Mouse (Mus musculus): ENCODE data around the gene Ace3. TPM values are rescaled to one million over a fixed set of nuclear protein-coding genes. Genes with fewer than 3 reads are reported as not detected.

Ace3 gene
- polyA plus RNA-seq, 1 experiment from 2014 or later = not detected

- Histone ChIP-seq H3K27ac (replicated peaks; ENCODE audit: low read depth, low read length) (no peak overlapping the region), H3K4me1 (ENCODE audit: control insufficient read depth, insufficient read depth, low read length) (no peaks in the 10 kb centered on the region), H3K9ac (ENCODE audit: low read length) (no peak overlapping the region), H3K36me3 (ENCODE audit: control insufficient read depth, insufficient read depth, low read length) (no peaks in the 10 kb centered on the region), H3K27me3 (ENCODE audit: control insufficient read depth, insufficient read depth, low read length) (no peaks in the 10 kb centered on the region), H3K4me3 (ENCODE audit: low read depth, low read length) (no peak overlapping the region), H3K9me3 (ENCODE audit: control insufficient read depth, low read length) (no peaks in the 10 kb centered on the region), H3K4me2 (ENCODE audit: low read depth, severe bottlenecking) (no peak overlapping the region)
- ATAC-seq (ENCODE audit: insufficient number of reproducible peaks, low FRiP score, low TSS enrichment, low read depth) = no peak
- 79% methylated on average over 6 of the region's 6 CpGs for WGBS
- no peak for DNase-seq (ENCODE audit: low spot score)
Measured at GRCm38 (mm10) chr11:105953402-105953801, 41.1 kb upstream of the Ace3 start.

DNA sequence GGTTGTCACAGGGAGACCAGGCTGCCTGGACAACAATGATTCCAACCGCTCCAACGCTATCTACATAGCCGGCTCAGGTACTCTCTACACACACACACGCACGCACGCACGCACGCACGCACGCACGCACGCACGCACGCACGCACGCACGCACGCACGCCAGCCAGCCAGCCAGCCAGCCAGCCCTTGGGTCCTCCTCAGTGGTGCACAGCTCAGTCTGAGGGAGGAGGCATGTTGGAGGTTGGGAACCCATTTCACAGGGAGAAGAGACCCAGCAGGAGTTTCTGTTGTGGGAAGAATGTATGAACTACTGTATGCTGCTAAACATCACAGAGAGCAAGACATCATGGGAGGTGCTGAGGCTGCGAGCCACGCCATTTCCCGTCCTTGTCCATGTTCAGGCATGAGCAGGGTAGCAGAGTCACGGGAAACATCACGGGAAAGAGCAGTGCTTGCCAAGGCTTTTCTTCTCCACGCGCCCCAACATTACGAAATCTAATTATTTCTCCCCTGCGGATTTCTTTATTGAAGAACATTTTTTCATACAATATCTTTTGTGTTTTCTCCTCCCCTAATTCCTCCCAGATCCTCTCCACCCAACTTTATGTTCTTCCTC, 38.6 kb upstream of the Ace3 start:
- H3K9ac ChIP-seq (ENCODE audit: low read length) = no peak overlapping the region
- no peak overlapping the region for H3K27ac ChIP-seq (replicated peaks; ENCODE audit: low read depth, low read length)
- H3K4me3 ChIP-seq (ENCODE audit: low read depth, low read length) = no peak overlapping the region
- H3K4me2 ChIP-seq (ENCODE audit: low read depth, severe bottlenecking) = no peak overlapping the region
- no peaks in the 10 kb centered on the region for H3K36me3 ChIP-seq (ENCODE audit: control insufficient read depth, insufficient read depth, low read length)
- 92% methylated on average over 28 of the region's 28 CpGs for WGBS
- H3K27me3 ChIP-seq (ENCODE audit: control insufficient read depth, insufficient read depth, low read length) = no peaks in the 10 kb centered on the region
- no peaks in the 10 kb centered on the region for H3K4me1 ChIP-seq (ENCODE audit: control insufficient read depth, insufficient read depth, low read length)
- ATAC-seq (ENCODE audit: insufficient number of reproducible peaks, low FRiP score, low TSS enrichment, low read depth) (no peak), DNase-seq (ENCODE audit: low spot score) (no peak)
- H3K9me3 ChIP-seq (ENCODE audit: control insufficient read depth, low read length) = no peaks in the 10 kb centered on the region

- 70% methylated on average over 6 of the region's 6 CpGs for WGBS
- H3K4me1 ChIP-seq (ENCODE audit: control insufficient read depth, insufficient read depth, low read length) = no peaks in the 10 kb centered on the region
- no peak overlapping the region for H3K4me2 ChIP-seq (ENCODE audit: low read depth, severe bottlenecking)
- H3K9ac ChIP-seq (ENCODE audit: low read length) = no peak overlapping the region
- H3K9me3 ChIP-seq (ENCODE audit: control insufficient read depth, low read length) = no peaks in the 10 kb centered on the region
- no peaks in the 10 kb centered on the region for H3K27me3 ChIP-seq (ENCODE audit: control insufficient read depth, insufficient read depth, low read length)
- DNase-seq (ENCODE audit: low spot score) (no peak), ATAC-seq (ENCODE audit: insufficient number of reproducible peaks, low FRiP score, low TSS enrichment, low read depth) (no peak)
- H3K36me3 ChIP-seq (ENCODE audit: control insufficient read depth, insufficient read depth, low read length) = no peaks in the 10 kb centered on the region
- H3K27ac ChIP-seq (replicated peaks; ENCODE audit: low read depth, low read length) = no peak overlapping the region
- no peak overlapping the region for H3K4me3 ChIP-seq (ENCODE audit: low read depth, low read length)
Measured at GRCm38 (mm10) chr11:105957501-105957900, 37.0 kb upstream of the Ace3 start.

DNA sequence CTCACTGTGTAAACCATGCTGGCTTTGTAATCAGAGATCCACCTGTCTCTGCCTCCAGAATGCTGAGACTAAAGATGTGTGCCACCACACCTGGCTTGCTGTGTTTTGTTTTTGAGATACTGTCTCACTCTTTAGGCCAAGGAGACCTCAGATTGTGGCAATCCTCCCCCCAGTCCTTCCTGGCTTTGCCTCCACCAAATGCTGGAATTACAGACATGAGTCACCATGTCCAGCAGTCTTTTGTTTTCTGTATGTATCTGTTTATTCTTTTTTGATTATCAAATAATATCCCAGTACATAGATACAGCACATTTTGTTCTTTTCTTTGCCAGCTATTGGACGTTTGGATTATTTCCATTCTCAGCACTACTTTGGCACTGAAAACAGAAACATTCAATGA, 35.9 kb upstream of the Ace3 start:
- DNase-seq (ENCODE audit: low spot score) = no peak
- Histone ChIP-seq H3K27me3 (ENCODE audit: control insufficient read depth, insufficient read depth, low read length) (no peaks in the 10 kb centered on the region), H3K4me1 (ENCODE audit: control insufficient read depth, insufficient read depth, low read length) (no peaks in the 10 kb centered on the region), H3K4me3 (ENCODE audit: low read depth, low read length) (no peak overlapping the region), H3K36me3 (ENCODE audit: control insufficient read depth, insufficient read depth, low read length) (no peaks in the 10 kb centered on the region), H3K9ac (ENCODE audit: low read length) (no peak overlapping the region), H3K4me2 (ENCODE audit: low read depth, severe bottlenecking) (no peak overlapping the region), H3K9me3 (ENCODE audit: control insufficient read depth, low read length) (no peaks in the 10 kb centered on the region), H3K27ac (replicated peaks; ENCODE audit: low read depth, low read length) (no peak overlapping the region)
- WGBS = 76% methylated on average over 1 of the region's 1 CpGs
- ATAC-seq (ENCODE audit: insufficient number of reproducible peaks, low FRiP score, low TSS enrichment, low read depth) = no peak

DNA sequence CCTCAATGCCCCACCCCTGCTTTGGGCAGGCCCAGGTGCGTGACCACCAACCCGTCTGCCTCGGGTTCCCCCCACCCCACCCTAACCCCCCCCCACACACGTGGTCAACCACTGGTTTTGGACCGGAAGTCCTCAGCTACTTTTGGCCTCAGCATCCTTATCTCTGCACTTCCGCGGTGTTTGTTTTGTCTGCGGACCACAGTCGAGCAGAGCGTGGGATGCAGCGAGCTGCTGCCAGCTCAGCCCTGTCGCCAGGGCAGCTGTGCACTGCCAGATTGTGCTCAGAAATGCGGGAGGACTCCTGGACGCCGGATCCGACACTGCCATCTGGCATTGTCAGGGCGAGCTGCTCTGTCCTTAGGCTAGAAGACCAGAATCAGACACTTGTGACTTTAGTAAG, 35.1 kb upstream of the Ace3 start:
- no peak overlapping the region for H3K9ac ChIP-seq (ENCODE audit: low read length)
- H3K4me1 ChIP-seq (ENCODE audit: control insufficient read depth, insufficient read depth, low read length) = no peaks in the 10 kb centered on the region
- H3K4me2 ChIP-seq (ENCODE audit: low read depth, severe bottlenecking) = no peak overlapping the region
- H3K27ac ChIP-seq (replicated peaks; ENCODE audit: low read depth, low read length) = no peak overlapping the region
- H3K4me3 ChIP-seq (ENCODE audit: low read depth, low read length) = no peak overlapping the region
- H3K27me3 ChIP-seq (ENCODE audit: control insufficient read depth, insufficient read depth, low read length) = no peaks in the 10 kb centered on the region
- no peak for DNase-seq (ENCODE audit: low spot score)
- no peaks in the 10 kb centered on the region for H3K36me3 ChIP-seq (ENCODE audit: control insufficient read depth, insufficient read depth, low read length)
- no peak for ATAC-seq (ENCODE audit: insufficient number of reproducible peaks, low FRiP score, low TSS enrichment, low read depth)
- H3K9me3 ChIP-seq (ENCODE audit: control insufficient read depth, low read length) = no peaks in the 10 kb centered on the region
- WGBS = 59% methylated on average over 17 of the region's 17 CpGs

DNA sequence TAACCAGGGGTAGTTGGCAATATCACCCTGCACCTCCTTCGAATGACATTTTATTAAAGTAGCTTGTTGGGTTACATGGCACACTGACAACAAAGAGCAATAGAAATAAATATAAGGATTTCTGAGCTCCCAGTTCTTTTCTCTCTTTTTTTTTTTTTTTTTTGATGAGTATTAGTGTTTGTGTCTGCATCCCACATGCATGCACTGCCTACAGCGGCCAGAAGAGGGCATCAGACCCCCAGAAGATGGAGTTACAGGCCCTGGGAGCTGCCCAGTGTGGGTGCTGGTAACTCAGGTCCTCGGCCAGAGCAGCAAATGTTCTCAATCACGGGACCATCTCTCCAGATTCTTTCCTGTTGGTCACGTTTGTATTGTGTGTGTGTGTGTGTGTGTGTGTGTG, 29.8 kb upstream of the Ace3 start:
- H3K4me1 ChIP-seq (ENCODE audit: control insufficient read depth, insufficient read depth, low read length) = peaks cover 4% of the 10 kb centered on the region; the same call in 1 of the 2 replicates
- ATAC-seq (ENCODE audit: insufficient number of reproducible peaks, low FRiP score, low TSS enrichment, low read depth) (no peak), DNase-seq (ENCODE audit: low spot score) (no peak)
- no peak overlapping the region for H3K4me3 ChIP-seq (ENCODE audit: low read depth, low read length)
- no peak overlapping the region for H3K4me2 ChIP-seq (ENCODE audit: low read depth, severe bottlenecking)
- WGBS = 68% methylated on average over 5 of the region's 5 CpGs
- H3K9me3 ChIP-seq (ENCODE audit: control insufficient read depth, low read length) = no peaks in the 10 kb centered on the region
- H3K27me3 ChIP-seq (ENCODE audit: control insufficient read depth, insufficient read depth, low read length) = peaks cover 30% of the 10 kb centered on the region
- no peaks in the 10 kb centered on the region for H3K36me3 ChIP-seq (ENCODE audit: control insufficient read depth, insufficient read depth, low read length)
- no peak overlapping the region for H3K27ac ChIP-seq (replicated peaks; ENCODE audit: low read depth, low read length)
- no peak overlapping the region for H3K9ac ChIP-seq (ENCODE audit: low read length)

DNA sequence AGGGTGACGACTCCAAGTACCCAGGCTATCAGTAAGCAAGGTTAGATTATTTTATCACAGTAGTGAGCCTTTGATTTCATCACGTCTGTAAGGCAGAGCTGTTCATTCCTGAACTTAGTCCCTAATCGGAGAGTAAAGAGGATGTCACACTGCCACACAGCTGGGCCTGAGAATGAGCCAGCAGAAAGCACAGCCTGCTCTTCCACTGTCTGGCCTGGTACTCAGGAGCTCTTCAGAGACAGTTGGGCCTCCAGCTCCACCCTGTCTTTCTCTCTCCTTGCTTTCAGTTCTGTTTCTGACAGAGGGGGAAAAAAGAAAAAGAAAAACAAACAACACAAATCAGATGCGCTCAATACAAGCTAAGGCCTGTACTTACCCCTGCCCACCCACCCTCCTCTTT, 28.2 kb upstream of the Ace3 start:
- Histone ChIP-seq H3K27ac (replicated peaks; ENCODE audit: low read depth, low read length) (no peak overlapping the region), H3K9ac (ENCODE audit: low read length) (no peak overlapping the region), H3K9me3 (ENCODE audit: control insufficient read depth, low read length) (no peaks in the 10 kb centered on the region), H3K4me1 (ENCODE audit: control insufficient read depth, insufficient read depth, low read length) (peaks cover 4% of the 10 kb centered on the region; the same call in 1 of the 2 replicates), H3K4me3 (ENCODE audit: low read depth, low read length) (no peak overlapping the region), H3K27me3 (ENCODE audit: control insufficient read depth, insufficient read depth, low read length) (peaks cover 30% of the 10 kb centered on the region), H3K36me3 (ENCODE audit: control insufficient read depth, insufficient read depth, low read length) (no peaks in the 10 kb centered on the region), H3K4me2 (ENCODE audit: low read depth, severe bottlenecking) (no peak overlapping the region)
- ATAC-seq (ENCODE audit: insufficient number of reproducible peaks, low FRiP score, low TSS enrichment, low read depth) (no peak), DNase-seq (ENCODE audit: low spot score) (no peak)
- 75% methylated on average over 4 of the region's 4 CpGs for WGBS

DNA sequence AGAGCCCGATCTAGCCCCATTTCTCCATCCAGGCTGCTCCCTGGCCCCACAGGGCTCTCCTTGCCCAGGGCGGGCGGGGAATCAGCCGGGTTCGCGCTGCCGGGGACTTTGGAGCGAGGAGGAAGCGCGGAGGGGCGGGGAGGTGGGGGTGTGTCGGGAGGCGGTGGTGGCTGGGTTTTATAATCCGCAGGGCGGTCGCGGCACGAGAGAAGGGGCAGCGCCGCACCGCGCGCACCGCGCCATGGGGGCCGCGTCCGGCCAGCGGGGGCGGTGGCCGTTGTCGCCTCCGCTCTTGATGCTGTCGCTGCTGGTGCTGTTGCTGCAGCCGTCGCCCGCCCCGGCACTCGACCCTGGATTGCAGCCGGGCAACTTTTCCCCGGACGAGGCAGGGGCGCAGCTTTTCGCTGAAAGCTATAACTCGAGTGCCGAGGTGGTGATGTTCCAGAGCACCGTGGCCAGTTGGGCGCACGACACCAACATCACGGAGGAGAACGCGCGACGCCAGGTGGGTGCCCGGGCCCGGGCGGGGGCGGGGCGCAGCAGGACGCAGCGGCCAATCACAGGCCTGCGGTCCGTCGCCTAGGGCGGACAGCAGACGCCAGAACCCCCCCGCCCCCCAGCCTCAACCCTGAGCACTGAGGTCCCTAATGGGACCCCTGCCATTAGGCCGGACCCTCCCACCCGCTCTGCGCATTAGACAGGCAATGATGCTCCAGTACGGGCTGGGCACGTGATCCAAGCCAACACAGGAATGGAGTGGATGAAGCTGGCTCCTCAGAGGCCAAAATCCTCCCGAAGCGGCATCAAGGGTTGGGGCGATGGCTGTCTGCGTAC, 26.5 kb upstream of the Ace3 start, which contains the start of gene Ace:
Ace (plus strand) TSS at position 205 of the 834 bp plus-strand sequence.
- Histone ChIP-seq H3K9ac (ENCODE audit: low read length) (peak within 1 kb of the TSS; percentile 55), H3K36me3 (ENCODE audit: control insufficient read depth, insufficient read depth, low read length) (no peaks in the 10 kb centered on the region), H3K4me3 (ENCODE audit: low read depth, low read length) (peak within 1 kb of the TSS; percentile 31), H3K27me3 (ENCODE audit: control insufficient read depth, insufficient read depth, low read length) (peaks cover 30% of the 10 kb centered on the region), H3K4me1 (ENCODE audit: control insufficient read depth, insufficient read depth, low read length) (peaks cover 4% of the 10 kb centered on the region; the same call in 1 of the 2 replicates), H3K4me2 (ENCODE audit: low read depth, severe bottlenecking) (peak within 1 kb of the TSS; percentile 69), H3K27ac (replicated peaks; ENCODE audit: low read depth, low read length) (no peak within 1 kb of the TSS), H3K9me3 (ENCODE audit: control insufficient read depth, low read length) (no peaks in the 10 kb centered on the region)
- peak; percentile 49 for DNase-seq (ENCODE audit: low spot score)
- peak; percentile 48 for ATAC-seq (ENCODE audit: insufficient number of reproducible peaks, low FRiP score, low TSS enrichment, low read depth)
- under 1% methylated on average over 67 of the region's 76 CpGs for WGBS
